Mouse (Mus musculus) forebrain, embryonic 11.5 days (tissue): ENCODE measurements around the gene Lmo1. TPM values are rescaled to one million over a fixed set of nuclear protein-coding genes. Genes with fewer than 3 reads are reported as not detected.
"Not testable (repeated sequence)": the region's sequence is repeated elsewhere in the genome, so short reads cannot be mapped to it uniquely, and the experiment has no call there.

Experiments
- ATAC-seq: fragments of 200-750 bp; cut with Nextera tagmentation; replicated peaks from 2 replicates; pipeline ENCODE4 v1.8.0; 2017; ENCODE audit warnings: moderate TSS enrichment; ENCODE audit not compliant: low FRiP score
- DNase-seq: peaks from one replicate; pipeline ENCODE4 v3.0.0-alpha.2; 2017; ENCODE audit warnings: low spot score
- H3K27ac ChIP-seq: fragments of 300-500 bp; sonication (generic); 2 replicates; pipeline ENCODE4 v1.5.1; 2014; ENCODE audit warnings: low read depth, low read length
- H3K27me3 ChIP-seq: fragments of 300-500 bp; sonication (generic); 2 replicates; pipeline ENCODE4 v1.6.1; 2014; ENCODE audit warnings: mild to moderate bottlenecking, low read length, mixed read lengths; ENCODE audit not compliant: control insufficient read depth, insufficient read depth
- H3K36me3 ChIP-seq: fragments of 300-500 bp; sonication (generic); 2 replicates; pipeline ENCODE4 v1.6.1; 2014; ENCODE audit warnings: mild to moderate bottlenecking, low read length, moderate library complexity, mixed read lengths; ENCODE audit not compliant: control insufficient read depth, insufficient read depth
- H3K4me1 ChIP-seq: fragments of 300-500 bp; sonication (generic); replicated peaks from 2 replicates; pipeline ENCODE4 v1.6.1; 2014; ENCODE audit warnings: low read length, mixed read lengths; ENCODE audit not compliant: control insufficient read depth, insufficient read depth
- H3K4me2 ChIP-seq: fragments of 300-500 bp; sonication (generic); 2 replicates; pipeline ENCODE4 v1.6.1; 2014; ENCODE audit warnings: low read depth, mild to moderate bottlenecking, low read length, moderate library complexity, mixed read lengths; ENCODE audit not compliant: severe bottlenecking
- H3K4me3 ChIP-seq: fragments of 300-500 bp; sonication (generic); 2 replicates; pipeline ENCODE4 v1.5.1; 2014; ENCODE audit warnings: low read depth, low read length
- H3K9ac ChIP-seq: fragments of 300-500 bp; sonication (generic); 2 replicates; pipeline ENCODE4 v1.6.1; 2014; ENCODE audit warnings: low read length
- H3K9me3 ChIP-seq: fragments of 300-500 bp; sonication (generic); 2 replicates; pipeline ENCODE4 v1.6.1; 2016; ENCODE audit warnings: low read length, mixed read lengths; ENCODE audit not compliant: control insufficient read depth
- WGBS: fragments of 180-500 bp; shearing (Covaris S2); extraction: QIAGEN DNeasy Blood & Tissue Kit; methylation state at CpG from one replicate; pipeline ENCODE4 v1.1.7; 2014; 5-methylcytosine and 5-hydroxymethylcytosine counted together
- polyA plus RNA-seq: library from polyadenylated mRNA; unstranded; fragments of >200 nt; fragmentation: Nextera tagmentation; extraction: Ambion mirVana; gene quantifications from 2 replicates; pipeline ENCODE4 v1.2.1, GENCODE M21; 2014

The Lmo1 gene
- polyA plus RNA-seq, 1 experiment from 2014 or later = 114 TPM

DNA sequence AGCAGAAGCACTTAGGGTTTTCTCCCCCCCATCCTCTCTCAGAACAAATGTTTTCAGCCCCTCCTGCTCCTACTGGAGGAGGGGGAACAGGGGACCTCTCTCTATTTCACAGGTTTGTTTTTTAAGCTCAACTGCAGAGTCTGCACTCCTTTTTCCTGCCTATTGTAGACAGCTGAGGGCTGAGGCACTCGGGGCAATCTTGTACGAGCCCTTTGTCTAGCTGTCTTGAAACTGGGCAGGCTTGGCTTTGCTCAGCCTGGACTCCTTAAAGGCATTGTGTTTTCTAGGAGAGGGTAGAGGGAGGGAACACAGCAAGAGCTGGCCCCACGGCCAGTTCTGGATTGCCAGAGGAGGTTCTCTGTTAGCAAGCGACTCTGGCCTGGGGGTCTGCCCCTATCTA lies 59.5 kb downstream of the Lmo1 start:
- Histone ChIP-seq H3K27ac (peak overlapping the region; percentile 86), H3K4me1 (peaks cover 14% of the 10 kb centered on the region), H3K27me3 (peaks cover 10% of the 10 kb centered on the region; the same call in 1 of the 2 replicates)
- H3K9ac ChIP-seq, DNase-seq, H3K4me3 ChIP-seq, H3K4me2 ChIP-seq, H3K36me3 ChIP-seq, H3K9me3 ChIP-seq: not testable (repeated sequence)
- ATAC-seq = peak; percentile 89
- WGBS = no CpG with 5 or more reads among the region's 4 CpGs

DNA sequence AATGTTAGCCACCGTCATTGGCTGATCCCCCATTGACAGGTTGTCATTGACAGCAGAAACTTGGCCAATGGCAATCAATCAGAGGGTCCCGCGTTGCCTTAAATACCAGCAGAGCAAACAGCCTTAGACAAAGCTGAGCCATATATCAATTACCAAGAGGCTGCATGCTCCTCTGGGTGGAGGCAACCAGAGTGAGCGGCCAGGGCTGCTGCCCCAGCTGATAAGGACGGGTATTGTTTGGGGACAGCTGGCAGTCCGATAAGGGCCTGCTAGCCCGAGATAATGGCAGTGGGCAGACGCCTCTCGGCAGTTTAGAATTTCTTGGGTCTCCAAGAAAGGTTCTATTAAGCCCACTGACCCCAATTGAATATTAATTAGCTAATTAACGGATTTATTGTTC lies 60.1 kb downstream of the Lmo1 start:
- Histone ChIP-seq H3K9ac (no peak overlapping the region), H3K9me3 (no peaks in the 10 kb centered on the region), H3K27ac (peak overlapping the region; percentile 26; the same call in 1 of the 2 replicates), H3K36me3 (no peaks in the 10 kb centered on the region), H3K4me1 (peaks cover 14% of the 10 kb centered on the region), H3K4me2 (0 out of 2 replicates have a peak overlapping the region, but pooled peaks have one; percentile 1), H3K4me3 (no peak overlapping the region), H3K27me3 (peaks cover 10% of the 10 kb centered on the region; the same call in 1 of the 2 replicates)
- WGBS = 23% methylated on average over 10 of the region's 10 CpGs
- ATAC-seq = peak; percentile 85
- DNase-seq = peak; percentile 74

GRCm38 (mm10) chr7:109111000-109111399 lies 64.0 kb downstream of the Lmo1 start:
- no peak for ATAC-seq
- H3K27ac ChIP-seq = no peak overlapping the region
- DNase-seq = no peak

GRCm38 (mm10) chr7:109104894-109105293 lies 70.1 kb downstream of the Lmo1 start:
- Histone ChIP-seq H3K4me1 (no peaks in the 10 kb centered on the region), H3K9me3 (no peaks in the 10 kb centered on the region), H3K36me3 (no peaks in the 10 kb centered on the region), H3K27me3 (no peaks in the 10 kb centered on the region), H3K4me3 (no peak overlapping the region), H3K27ac (no peak overlapping the region), H3K4me2 (no peak overlapping the region), H3K9ac (no peak overlapping the region)
- DNase-seq (no peak), ATAC-seq (no peak)
- 92% methylated on average over 1 of the region's 1 CpGs for WGBS

More at GRCm38 (mm10) chr7:109111000-109111399, 64.0 kb downstream of the Lmo1 start:
- no peak overlapping the region for H3K9ac ChIP-seq
- H3K27me3 ChIP-seq = peaks cover 10% of the 10 kb centered on the region; the same call in 1 of the 2 replicates
- peaks cover 11% of the 10 kb centered on the region for H3K4me1 ChIP-seq
- no peaks in the 10 kb centered on the region for H3K36me3 ChIP-seq
- no peak overlapping the region for H3K4me3 ChIP-seq
- H3K9me3 ChIP-seq = no peaks in the 10 kb centered on the region
- no peak overlapping the region for H3K4me2 ChIP-seq
- WGBS = 43% methylated on average over 5 of the region's 5 CpGs

DNA sequence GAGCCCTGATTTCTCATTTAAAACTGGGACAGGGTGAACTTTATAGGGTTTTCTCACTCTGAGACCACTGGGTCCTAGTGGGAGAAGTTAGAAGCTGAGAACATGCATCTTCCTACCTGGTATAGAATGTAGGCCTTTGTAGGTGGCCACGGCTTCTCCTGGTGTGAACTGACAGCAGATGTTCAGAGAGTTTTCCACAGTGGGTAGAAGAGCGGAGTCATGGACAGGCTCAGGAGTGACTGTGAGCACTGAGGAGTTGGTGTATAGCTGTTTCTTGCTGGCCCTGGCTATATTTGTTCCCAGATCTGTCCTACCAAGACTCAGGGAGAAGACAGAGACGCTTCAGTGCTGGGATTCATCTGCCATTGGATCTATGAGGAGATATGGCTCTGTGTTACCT lies 73.8 kb downstream of the Lmo1 start:
- 85% methylated on average over 3 of the region's 3 CpGs for WGBS
- no peaks in the 10 kb centered on the region for H3K9me3 ChIP-seq
- H3K4me3 ChIP-seq = no peak overlapping the region
- ATAC-seq = no peak
- H3K4me2 ChIP-seq = no peak overlapping the region
- no peak for DNase-seq
- no peak overlapping the region for H3K27ac ChIP-seq
- no peaks in the 10 kb centered on the region for H3K36me3 ChIP-seq
- no peak overlapping the region for H3K9ac ChIP-seq
- no peaks in the 10 kb centered on the region for H3K27me3 ChIP-seq
- peaks cover 2% of the 10 kb centered on the region; the same call in 1 of the 2 replicates for H3K4me1 ChIP-seq

DNA sequence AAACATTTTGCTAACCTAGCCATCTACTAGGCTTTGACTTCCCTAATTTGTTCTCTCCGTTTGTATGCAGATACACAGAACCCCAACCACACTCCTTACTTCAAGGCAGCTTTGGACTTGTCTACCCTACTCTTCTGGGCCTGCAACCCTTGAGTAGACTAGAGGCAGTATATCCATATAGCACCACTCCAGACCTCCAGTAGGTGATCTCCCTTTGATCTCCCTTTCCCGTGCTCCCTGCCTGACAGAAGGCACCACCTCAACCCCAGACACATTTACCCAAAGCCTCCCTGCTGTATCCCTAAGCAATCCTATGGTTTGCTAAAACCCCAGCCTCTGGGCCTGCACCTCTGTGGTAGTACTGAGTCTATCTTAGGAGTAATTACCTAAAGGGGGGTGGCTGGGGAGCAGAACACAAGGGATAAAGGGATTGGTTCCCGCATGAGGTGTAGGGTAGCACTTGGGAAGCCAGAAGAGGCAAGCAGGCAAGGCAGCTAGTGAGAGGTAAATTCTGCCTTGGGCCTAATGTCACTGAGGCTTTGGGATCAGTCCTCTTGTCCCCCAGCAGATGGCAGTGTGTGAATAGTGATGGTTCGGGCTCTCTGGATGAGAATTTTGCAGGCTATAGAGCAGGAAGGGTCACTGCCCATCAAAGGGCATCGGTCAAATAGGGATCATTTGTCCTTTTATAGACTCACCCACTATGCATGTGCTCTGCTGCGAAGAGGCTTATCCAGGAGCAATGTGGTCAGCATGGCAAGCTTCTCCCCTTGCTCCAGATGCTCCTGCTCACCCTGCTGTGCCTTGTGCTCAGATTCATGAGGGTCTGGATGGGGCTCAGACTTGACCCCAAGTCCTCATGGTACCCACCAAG lies 76.6 kb downstream of the Lmo1 start:
- ATAC-seq = peak; percentile 60
- no peak overlapping the region for H3K4me2 ChIP-seq
- no peak overlapping the region for H3K27ac ChIP-seq
- 28% methylated on average over 6 of the region's 6 CpGs for WGBS
- H3K4me3 ChIP-seq = no peak overlapping the region
- peak; percentile 75 for DNase-seq
- no peaks in the 10 kb centered on the region for H3K9me3 ChIP-seq
- peaks cover 2% of the 10 kb centered on the region; the same call in 1 of the 2 replicates for H3K4me1 ChIP-seq
- H3K27me3 ChIP-seq = no peaks in the 10 kb centered on the region
- no peak overlapping the region for H3K9ac ChIP-seq
- no peaks in the 10 kb centered on the region for H3K36me3 ChIP-seq

DNA sequence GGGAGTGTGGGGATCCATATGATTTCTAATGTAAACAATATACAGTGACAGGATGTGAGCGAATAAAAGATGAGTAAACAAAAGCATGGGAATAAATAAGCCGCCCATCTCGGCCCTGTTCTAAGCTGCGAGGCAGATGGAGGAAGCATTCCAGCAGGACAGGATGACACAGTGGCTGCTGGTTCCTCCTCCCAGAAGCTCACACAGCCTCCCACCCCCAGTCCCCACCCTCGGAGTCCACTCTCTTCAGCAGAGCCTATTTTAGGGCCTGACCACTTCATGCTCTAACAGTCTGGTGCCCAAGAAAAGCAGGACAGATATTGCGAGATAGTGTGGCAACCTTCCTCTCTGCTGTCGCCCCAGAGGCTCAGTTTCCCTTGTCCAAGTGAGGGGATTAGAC lies 77.8 kb downstream of the Lmo1 start:
- Histone ChIP-seq H3K4me3 (no peak overlapping the region), H3K4me1 (peaks cover 2% of the 10 kb centered on the region; the same call in 1 of the 2 replicates), H3K4me2 (no peak overlapping the region), H3K9ac (no peak overlapping the region), H3K27me3 (no peaks in the 10 kb centered on the region), H3K36me3 (no peaks in the 10 kb centered on the region), H3K9me3 (no peaks in the 10 kb centered on the region), H3K27ac (no peak overlapping the region)
- DNase-seq (no peak), ATAC-seq (no peak)
- WGBS = 81% methylated on average over 7 of the region's 7 CpGs

- ATAC-seq = no peak
- Histone ChIP-seq H3K4me2 (no peak overlapping the region), H3K9ac (no peak overlapping the region), H3K4me3 (no peak overlapping the region), H3K27me3 (no peaks in the 10 kb centered on the region), H3K36me3 (no peaks in the 10 kb centered on the region), H3K9me3 (no peaks in the 10 kb centered on the region), H3K27ac (no peak overlapping the region), H3K4me1 (peaks cover 2% of the 10 kb centered on the region; the same call in 1 of the 2 replicates)
- DNase-seq = no peak
- 88% methylated on average over 4 of the region's 4 CpGs for WGBS
Measured at GRCm38 (mm10) chr7:109096618-109097017, 78.4 kb downstream of the Lmo1 start.
